Mouse (Mus musculus) naive thymus-derived CD4-positive, alpha-beta T cell, adult 2 months (primary cell): ENCODE results near the gene P2ry13.

ENCODE experiments used
- DNase-seq: peaks from one replicate; pipeline ENCODE4 v3.0.0-alpha.2; 2011; ENCODE audit warnings: low read depth

The P2ry13 gene

GRCm38 (mm10) chr3:59197329-59197948 lies 13.2 kb downstream of the P2ry13 start:
- DNase-seq, result no peak

- no peak for DNase-seq
These were observed 15.7 kb downstream of the P2ry13 start, which contains the start of gene Gpr87 for GRCm38 (mm10) chr3:59194938-59195337. Gene Gpr87 (minus strand): TSS chr3:59195104.

GRCm38 (mm10) chr3:59194099-59194498 lies 16.6 kb downstream of the P2ry13 start:
- DNase-seq, result no peak

DNA sequence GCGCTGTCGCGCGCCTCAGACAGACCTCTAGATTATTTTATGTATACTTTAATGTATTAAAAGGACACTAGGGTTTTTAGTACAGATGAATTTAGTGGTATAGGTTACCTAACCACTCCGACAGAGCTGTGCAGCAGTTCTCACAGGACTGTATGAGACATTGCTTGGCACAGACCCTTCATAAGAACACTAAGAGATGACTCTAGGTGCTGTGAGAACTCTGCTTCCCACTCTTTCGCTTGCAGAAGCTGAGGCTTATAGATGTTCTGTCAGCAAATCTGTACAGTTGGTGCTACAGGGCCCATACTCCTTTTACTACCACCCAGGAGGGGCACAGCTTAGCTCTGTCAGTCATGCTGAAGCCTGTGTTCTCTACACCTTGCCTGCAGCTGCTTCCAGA lies 19.0 kb downstream of the P2ry13 start:
- DNase-seq, result no peak

- no peak for DNase-seq
These were observed 23.3 kb downstream of the P2ry13 start for GRCm38 (mm10) chr3:59187336-59187735.

- DNase-seq, result no peak
These were observed 25.0 kb downstream of the P2ry13 start for GRCm38 (mm10) chr3:59185662-59186061.

DNA sequence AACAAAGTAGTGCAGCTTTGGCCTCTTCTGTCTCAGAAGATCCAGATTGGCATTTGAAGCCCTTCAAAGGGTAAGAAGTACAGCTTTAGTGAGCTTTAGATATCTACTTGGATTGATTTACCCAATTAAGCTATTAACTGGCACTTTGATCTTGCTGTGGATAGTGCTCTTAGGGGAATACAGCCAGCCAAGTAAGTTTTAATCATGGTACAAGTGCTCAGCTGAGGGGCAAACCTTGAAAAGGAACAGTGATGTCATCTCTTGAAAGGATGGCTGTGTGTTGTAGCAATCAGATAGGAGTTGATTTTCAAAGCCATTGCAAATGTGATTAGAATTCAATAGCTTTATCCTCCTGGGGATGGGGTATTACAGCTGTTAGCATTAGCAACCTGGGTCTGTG lies 28.6 kb downstream of the P2ry13 start:
- DNase-seq, result no peak

GRCm38 (mm10) chr3:59181134-59181533 lies 29.5 kb downstream of the P2ry13 start:
- no peak for DNase-seq

DNA sequence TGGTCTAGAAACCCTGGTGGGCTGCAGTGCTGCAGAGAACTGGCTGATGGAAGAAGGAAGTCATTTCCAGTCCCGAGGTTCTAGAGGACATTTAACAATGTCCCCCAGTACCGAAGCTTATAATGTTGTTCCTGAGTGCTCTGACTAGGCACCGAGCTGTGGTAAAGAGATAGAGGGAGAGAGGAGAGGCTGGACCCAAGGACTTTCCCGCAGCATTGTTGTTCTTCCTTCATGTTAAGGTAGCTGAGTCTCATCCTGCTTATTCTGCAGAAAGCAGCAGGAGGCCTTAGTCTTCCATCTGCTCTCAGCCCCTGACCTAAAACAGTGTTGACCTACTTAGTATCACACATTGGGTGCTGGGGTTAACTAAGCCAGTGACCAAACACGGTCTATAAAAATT lies 33.8 kb downstream of the P2ry13 start:
- no peak for DNase-seq

DNA sequence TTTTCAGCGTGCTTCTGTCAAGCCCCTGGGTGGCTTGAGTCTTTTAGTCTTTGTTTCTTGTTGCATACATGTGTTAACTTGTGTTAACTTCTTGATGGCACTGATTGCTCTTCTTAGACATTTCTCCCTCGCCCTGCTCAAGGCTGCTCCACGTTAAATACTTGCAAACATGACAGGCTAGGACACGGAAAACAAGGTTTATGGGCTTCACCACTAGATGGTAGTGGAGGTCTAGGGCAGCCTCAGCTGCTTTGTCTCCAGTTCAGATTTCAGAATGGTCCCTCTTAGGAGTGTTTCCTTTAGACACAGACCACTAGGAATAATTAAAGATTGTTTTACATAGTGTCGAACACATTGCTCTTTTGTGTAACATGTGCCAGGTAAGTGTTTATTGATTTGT lies 35.4 kb downstream of the P2ry13 start:
- DNase-seq, result peak; percentile 77

DNA sequence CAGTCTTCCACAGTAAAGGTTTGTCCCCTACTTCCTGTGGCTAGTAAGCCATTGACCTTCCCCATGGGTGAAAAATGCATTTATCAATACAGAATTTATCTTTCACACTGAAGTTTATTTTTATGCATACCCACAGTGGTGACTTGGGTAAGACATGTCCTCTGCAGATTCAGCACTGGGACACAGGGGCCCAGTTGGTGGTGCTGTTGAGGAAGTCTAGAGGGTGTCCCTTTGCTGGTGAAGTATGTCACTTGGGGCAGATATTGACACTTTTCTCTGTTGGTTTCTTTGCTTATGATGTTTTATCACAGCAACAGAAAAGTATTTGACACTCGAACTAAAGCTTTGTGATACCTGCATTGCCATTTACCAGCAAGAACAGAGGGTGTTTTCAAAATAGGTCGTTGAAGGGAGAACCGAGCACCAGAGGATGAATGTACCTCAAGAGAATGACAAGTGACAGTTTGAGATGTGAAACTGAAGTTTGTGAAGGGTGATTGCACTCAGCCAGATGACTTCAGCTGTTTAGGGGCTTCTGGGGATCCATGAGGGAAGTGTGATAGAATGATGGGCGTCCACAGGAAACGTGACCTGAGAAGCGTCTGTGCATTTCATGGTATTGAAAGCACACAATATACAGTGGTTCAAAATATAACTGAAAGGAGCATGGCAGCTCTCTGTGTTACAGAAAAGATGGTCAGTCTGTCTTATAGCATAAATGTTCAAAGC lies 36.1 kb downstream of the P2ry13 start:
- no peak for DNase-seq

GRCm38 (mm10) chr3:59169921-59170627 lies 40.6 kb downstream of the P2ry13 start:
- DNase-seq, result no peak

GRCm38 (mm10) chr3:59169215-59169614 lies 41.5 kb downstream of the P2ry13 start:
- peak; percentile 19 for DNase-seq

DNA sequence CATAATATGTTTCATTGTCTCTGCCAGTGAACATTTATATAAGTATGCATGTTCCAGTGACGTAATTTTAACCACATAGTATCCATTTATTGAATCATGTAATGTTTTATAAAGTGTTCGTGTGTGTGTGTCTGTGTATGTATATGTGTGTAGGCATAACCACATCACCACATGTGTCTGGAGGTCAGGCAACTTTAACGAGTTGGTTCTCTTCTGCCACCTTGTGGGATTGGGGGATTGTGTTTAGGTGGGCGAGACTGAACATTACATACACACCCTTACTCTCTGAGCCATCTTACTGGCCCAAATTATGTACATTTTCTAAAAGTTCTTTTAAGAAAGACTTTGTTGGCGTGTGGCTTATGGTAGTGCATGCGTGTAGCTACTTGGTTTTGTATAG lies 42.2 kb downstream of the P2ry13 start:
- DNase-seq, result peak; percentile 17

GRCm38 (mm10) chr3:59167417-59168054 lies 43.1 kb downstream of the P2ry13 start:
- no peak for DNase-seq

DNA sequence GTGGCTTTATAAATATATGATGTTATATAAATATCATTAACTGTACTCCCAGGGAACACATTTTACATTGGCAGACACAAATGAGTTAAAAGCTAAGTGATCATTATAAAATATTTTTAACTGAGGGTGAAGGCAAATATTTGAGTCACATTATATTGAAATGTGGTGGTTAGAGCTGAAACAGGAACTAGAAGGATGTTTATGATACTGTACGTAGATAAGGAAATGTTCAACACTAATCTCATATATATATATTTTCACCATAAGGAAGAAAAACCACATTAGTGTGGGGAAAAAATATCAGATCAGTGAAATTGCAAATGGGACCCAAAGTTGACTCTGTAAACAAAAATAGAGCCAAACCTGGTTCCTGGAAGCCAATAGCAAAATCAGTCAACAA lies 50.2 kb downstream of the P2ry13 start:
- DNase-seq, result no peak
